Mouse (Mus musculus) left cerebral cortex, postnatal 14 days (tissue): ENCODE results near the gene Atg3. TPM values are rescaled to one million over a fixed set of nuclear protein-coding genes. Genes with fewer than 3 reads are reported as not detected.

Experiments used
- DNase-seq, 2 experiments: peaks; one replicate each; pipeline ENCODE4 v3.0.0; 2021 to 2022; ENCODE audit warnings: low spot score in 2 of 2, mixed read lengths in 1 of 2
- intact Hi-C: fragments of 180-260 bp; cut with DNase I; formaldehyde crosslinking; loops from one replicate; pipeline ENCODE4 v1.15.1; 2025
- long read RNA-seq, 2 experiments: library from polyadenylated mRNA; stranded (forward); transcript quantifications; one replicate each; pipeline ENCODE4 v2.0.0; 2021
- total RNA-seq, 2 experiments: library from RNA; stranded (reverse); gene quantifications; 2 replicates each; pipeline ENCODE4 v1.2.3; 2021

Gene Atg3
- 10 to 100 TPM; 42.0 to 44.3 TPM for total RNA-seq
- long read RNA-seq, experiment 1, transcript Atg3-201 (12 exons, 2,057 nt): major isoform, 89 of 119 reads
- long read RNA-seq, experiment 1, partial matches to known transcripts: 27 of 119 reads
- long read RNA-seq, experiment 1, other reads (novel, unspliced or antisense): 3 of 119 reads
- long read RNA-seq, experiment 2, transcript Atg3-201 (12 exons, 2,057 nt): major isoform, 87 of 115 reads
- long read RNA-seq, experiment 2, partial matches to known transcripts: 23 of 115 reads
- long read RNA-seq, experiment 2, other reads (novel, unspliced or antisense): 5 of 115 reads

GRCm38 (mm10) chr16:45158522-45159388 is at the start of gene Atg3, which contains the start of gene Slc35a5:
Gene Atg3, plus strand, starts transcription at chr16:45158785.
Gene Slc35a5, minus strand, starts transcription at chr16:45158706.
- peak; percentile 97 for DNase-seq
- intact Hi-C loops: no loop called here

GRCm38 (mm10) chr16:45110498-45110897 is 48.1 kb upstream of the Atg3 start:
- no peak for DNase-seq
- intact Hi-C loops: no loop called here

- no peak for DNase-seq
- intact Hi-C loops: no loop called here
Measured at GRCm38 (mm10) chr16:45117200-45117599, 41.4 kb upstream of the Atg3 start.

- intact Hi-C loops: no loop called here
- DNase-seq: no peak
Measured at GRCm38 (mm10) chr16:45118760-45119159, 39.8 kb upstream of the Atg3 start.

GRCm38 (mm10) chr16:45120844-45121425 is 37.6 kb upstream of the Atg3 start:
- peak; percentile 33 to 49 for DNase-seq
- intact Hi-C loops: no loop called here

GRCm38 (mm10) chr16:45122571-45122970 is 36.0 kb upstream of the Atg3 start:
- intact Hi-C loops: no loop called here
- peak; percentile 37 to 45 for DNase-seq

- intact Hi-C loops: no loop called here
- no peak for DNase-seq
Measured at GRCm38 (mm10) chr16:45124230-45125203, 34.1 kb upstream of the Atg3 start.

- DNase-seq: peak in 1 of 2 experiments; percentile 41
- intact Hi-C loops: no loop called here
Measured at GRCm38 (mm10) chr16:45127936-45128710, 30.5 kb upstream of the Atg3 start.

GRCm38 (mm10) chr16:45141711-45142110 is 16.9 kb upstream of the Atg3 start:
- DNase-seq: peak in 1 of 2 experiments; percentile 28
- intact Hi-C loops: loop anchor here (10.0 kb wide), 1 partner anchor 407 kb away; no protein-coding TSS in a partner anchor

GRCm38 (mm10) chr16:45142565-45142964 is 16.0 kb upstream of the Atg3 start:
- intact Hi-C loops: loop anchor here (10.0 kb wide), 1 partner anchor 408 kb away; no protein-coding TSS in a partner anchor
- peak in 1 of 2 experiments; percentile 54 for DNase-seq

GRCm38 (mm10) chr16:45145119-45145518 is 13.5 kb upstream of the Atg3 start:
- DNase-seq: no peak
- intact Hi-C loops: loop anchor here (10.0 kb wide), 1 partner anchor 410 kb away; no protein-coding TSS in a partner anchor

- DNase-seq: no peak
- intact Hi-C loops: loop anchor here (10.0 kb wide), 1 partner anchor 414 kb away; no protein-coding TSS in a partner anchor
Measured at GRCm38 (mm10) chr16:45148488-45149082, 10.0 kb upstream of the Atg3 start.

GRCm38 (mm10) chr16:45154741-45155250 is 3.8 kb upstream of the Atg3 start:
- DNase-seq: no peak
- intact Hi-C loops: no loop called here

GRCm38 (mm10) chr16:45158136-45158521 is 456 bp upstream of the Atg3 start:
- peak; percentile 58 to 60 for DNase-seq
- intact Hi-C loops: no loop called here

GRCm38 (mm10) chr16:45159389-45159716 is 768 bp downstream of the Atg3 start:
- intact Hi-C loops: no loop called here
- no peak for DNase-seq

GRCm38 (mm10) chr16:45178552-45178951 is 20.0 kb downstream of the Atg3 start:
- intact Hi-C loops: no loop called here
- no peak for DNase-seq

- intact Hi-C loops: no loop called here
- no peak for DNase-seq
Measured at GRCm38 (mm10) chr16:45181824-45182223, 23.2 kb downstream of the Atg3 start.

GRCm38 (mm10) chr16:45192613-45193012 is 34.0 kb downstream of the Atg3 start:
- peak; percentile 84 to 86 for DNase-seq
- intact Hi-C loops: no loop called here
